Mouse (Mus musculus) urinary bladder, postnatal 36 days (tissue): ENCODE measurements around the gene Urb2.

ENCODE experiments used
- DNase-seq, 2 experiments: peaks; one replicate each; pipeline ENCODE4 v3.0.0; 2022; ENCODE audit warnings: low spot score in 2 of 2, mixed read lengths in 1 of 2

Urb2 gene

DNA sequence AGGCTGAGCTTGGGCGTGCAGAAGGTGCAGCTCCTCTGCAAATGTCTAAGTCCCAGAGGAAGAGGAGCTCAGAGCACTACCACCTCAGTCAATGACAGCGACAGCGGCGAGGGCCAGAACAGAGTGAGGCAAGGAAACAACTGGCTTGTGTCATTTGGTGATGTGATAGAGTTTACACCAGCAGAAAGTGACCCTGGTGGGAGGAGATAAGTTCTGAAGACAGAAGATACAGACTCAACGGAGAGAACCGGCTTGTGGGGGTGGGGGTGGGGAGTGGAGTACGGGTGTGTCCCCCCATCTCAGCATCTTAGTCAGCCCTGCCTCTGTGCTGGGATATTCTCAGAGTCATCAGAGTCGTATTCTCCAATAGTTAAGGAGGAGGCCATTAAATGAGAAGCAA, 56.1 kb downstream of the Urb2 start:
- no peak for DNase-seq

DNA sequence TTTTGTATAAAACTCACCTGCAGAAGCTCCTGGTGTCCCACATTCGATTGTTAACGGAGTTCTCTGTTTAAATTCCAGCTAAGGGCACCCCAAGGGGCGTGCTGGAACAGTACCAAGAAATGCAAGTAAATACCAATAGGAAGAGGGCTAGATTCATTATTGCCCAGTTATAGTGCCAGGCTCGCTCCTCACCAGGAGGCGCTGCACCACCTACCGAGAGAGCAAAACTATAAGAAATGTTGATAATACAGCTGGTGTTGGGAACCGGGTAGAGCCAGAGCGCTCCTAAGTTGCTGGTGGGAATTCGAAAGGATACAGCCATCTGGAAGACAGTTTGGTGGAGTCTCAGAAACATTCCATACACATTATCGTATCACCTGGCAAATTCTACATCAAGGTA, 56.7 kb downstream of the Urb2 start:
- DNase-seq, result peak in 1 of 2 experiments; percentile 22

GRCm38 (mm10) chr8:124078969-124079368, 57.7 kb downstream of the Urb2 start:
- no peak for DNase-seq

DNA sequence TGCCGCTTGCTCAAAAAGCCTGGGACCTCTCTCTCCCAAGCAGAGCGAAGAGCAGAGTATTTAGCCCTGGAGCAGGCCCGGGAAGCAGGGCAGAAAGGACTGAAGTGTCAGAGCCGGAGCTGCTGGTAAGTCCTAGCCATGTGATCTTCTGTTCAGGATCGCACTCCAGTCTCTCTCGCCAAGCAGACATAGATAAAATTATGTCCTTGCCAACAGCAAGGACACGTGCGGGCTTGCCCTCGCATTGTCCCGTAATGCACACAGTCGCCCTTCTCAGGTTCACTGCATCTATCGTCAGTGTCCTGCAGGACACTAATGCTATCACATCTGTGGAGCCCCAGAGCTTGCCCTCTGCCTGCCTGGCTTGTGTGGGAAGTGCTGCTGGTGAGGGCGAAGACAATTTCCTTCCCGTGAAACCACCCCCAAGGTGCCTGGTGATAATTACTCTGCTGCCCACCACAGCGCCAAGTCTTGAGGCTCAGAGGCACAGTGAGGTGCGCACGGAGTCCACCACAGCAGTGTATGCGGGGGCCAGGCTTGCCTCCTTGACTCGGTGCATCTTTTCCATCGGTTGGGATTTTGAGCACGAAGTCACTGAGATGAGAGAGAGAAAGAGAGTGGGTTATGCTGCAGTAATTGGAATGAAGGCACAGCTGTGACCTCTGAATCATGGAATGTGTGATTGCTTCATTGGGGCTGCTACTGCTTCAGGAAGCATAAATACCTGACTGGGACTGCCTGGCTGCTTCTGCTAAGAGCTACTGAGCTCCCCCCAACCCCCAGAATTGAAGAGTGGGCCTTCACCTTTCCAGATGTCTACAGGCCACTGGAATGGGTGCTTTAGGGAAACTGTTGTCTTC, 59.4 kb downstream of the Urb2 start:
- DNase-seq, result no peak

DNA sequence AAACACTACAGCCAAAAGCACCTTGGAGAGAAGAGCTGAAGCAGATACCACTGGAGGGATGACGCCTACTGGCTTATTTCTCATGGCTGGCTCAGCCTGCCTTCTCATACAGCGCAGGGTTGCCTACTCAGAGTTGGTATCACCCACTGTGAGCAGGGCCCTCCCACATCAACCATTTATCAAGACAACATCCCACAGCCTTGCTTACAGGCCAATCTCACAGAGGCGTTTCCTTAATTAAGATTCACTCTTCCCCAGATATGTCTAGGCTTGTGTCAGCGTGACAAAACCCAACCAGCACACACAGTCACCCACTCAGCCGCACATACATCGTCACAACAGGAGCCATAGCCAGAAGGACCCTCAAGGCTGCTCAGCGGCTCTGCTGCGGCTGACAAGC, 61.3 kb downstream of the Urb2 start:
- no peak for DNase-seq

DNA sequence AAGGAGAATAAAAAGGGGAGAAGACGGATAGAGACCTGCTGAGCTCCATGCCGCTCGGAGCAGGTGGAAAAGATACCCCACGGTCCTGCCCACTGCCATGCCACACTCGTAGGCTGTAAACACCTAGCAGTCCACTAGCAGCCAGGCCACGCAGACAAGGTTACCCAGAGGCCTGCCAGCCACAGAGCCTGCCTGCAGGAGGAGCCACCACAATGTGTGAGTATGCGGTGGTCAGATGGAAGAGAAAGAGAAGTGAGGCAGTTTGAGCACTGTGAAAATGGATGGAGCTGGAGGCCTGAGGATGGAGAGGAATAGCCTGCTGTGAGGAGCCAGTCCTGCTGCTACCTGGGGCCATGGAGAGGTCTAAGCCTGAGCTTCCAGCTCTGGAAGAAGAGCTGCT, 62.3 kb downstream of the Urb2 start:
- DNase-seq, result no peak

- no peak for DNase-seq
Observed at GRCm38 (mm10) chr8:124085668-124086067, 64.4 kb downstream of the Urb2 start.

GRCm38 (mm10) chr8:124088092-124088613, 66.8 kb downstream of the Urb2 start:
- DNase-seq, result peak; percentile 59 to 75

DNA sequence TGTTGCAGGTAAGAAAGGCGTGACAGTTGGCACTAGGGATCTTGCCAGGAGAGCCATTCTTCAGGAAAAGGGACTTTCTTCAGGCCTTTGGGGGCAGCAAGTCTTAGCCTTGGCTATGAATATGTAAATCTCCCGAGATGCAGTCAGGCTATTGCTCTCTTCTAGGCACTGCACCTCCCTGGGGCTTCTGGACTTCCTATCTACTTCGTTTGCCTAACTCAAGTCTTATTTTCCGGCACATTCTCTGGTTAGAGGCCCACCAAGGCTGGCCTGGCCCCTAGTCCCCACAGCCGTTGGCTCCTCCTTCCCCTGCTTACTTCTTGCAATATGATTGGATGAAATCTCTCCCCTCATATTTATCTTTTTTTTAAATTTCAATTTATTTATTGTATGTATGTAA, 67.7 kb downstream of the Urb2 start:
- DNase-seq, result no peak

GRCm38 (mm10) chr8:124090473-124090872, 69.2 kb downstream of the Urb2 start:
- no peak for DNase-seq
